Mouse (Mus musculus) bone marrow, adult 2 months (tissue): Measurements from ENCODE around the gene BC049762. TPM values are rescaled to one million over a fixed set of nuclear protein-coding genes. Genes with fewer than 3 reads are reported as not detected.

Experiments used
- H3K27ac ChIP-seq: fragments of 200-500 bp; 2 replicates; pipeline ENCODE4 v1.5.1; 2012; ENCODE audit warnings: low read depth, mild to moderate bottlenecking, control low read depth, inconsistent platforms, low read length; ENCODE audit not compliant: control insufficient read depth, poor library complexity, insufficient read depth
- H3K4me1 ChIP-seq: fragments of 200-500 bp; 2 replicates; pipeline ENCODE4 v1.6.1; 2011; ENCODE audit warnings: low read length; ENCODE audit not compliant: control insufficient read depth, insufficient read depth
- H3K4me3 ChIP-seq: fragments of 200-500 bp; replicated peaks from 2 replicates; pipeline ENCODE3; 2011; ENCODE audit warnings: mild to moderate bottlenecking, low read depth, low read length, control low read depth; ENCODE audit not compliant: control insufficient read depth
- CTCF ChIP-seq: fragments of 200-500 bp; IDR thresholded peaks from 2 replicates; pipeline ENCODE4 v1.5.1; 2011; ENCODE audit warnings: low read length, control low read depth; ENCODE audit not compliant: control insufficient read depth, insufficient read depth
- POLR2A ChIP-seq: fragments of 200-500 bp; IDR thresholded peaks from 2 replicates; pipeline ENCODE4 v1.6.1; 2011; ENCODE audit warnings: low read depth, mild to moderate bottlenecking, control low read depth, low read length, borderline replicate concordance; ENCODE audit not compliant: control insufficient read depth
- WGBS: fragments of 180-500 bp; shearing (Covaris S2); methylation state at CpG from one replicate; pipeline ENCODE4 v1.1.7; 2018; 5-methylcytosine and 5-hydroxymethylcytosine counted together
- polyA plus RNA-seq: library from polyadenylated mRNA; stranded (reverse); fragments of >200 nt; gene quantifications from 2 replicates; pipeline ENCODE4 v1.2.4, GENCODE M21; 2011; ENCODE audit warnings: low replicate concordance; ENCODE audit not compliant: missing spikeins, insufficient read depth, insufficient read length

BC049762 gene
- polyA plus RNA-seq, 1 experiment = 2.7 TPM

GRCm38 (mm10) chr11:51242897-51243296 lies 19.9 kb downstream of the BC049762 start:
- H3K4me3 ChIP-seq = no peak overlapping the region
- WGBS = 77% methylated on average over 2 of the region's 2 CpGs
- no peaks in the 10 kb centered on the region for H3K4me1 ChIP-seq
- TF ChIP-seq CTCF (no peak), POLR2A (no peak)
- H3K27ac ChIP-seq = no peak overlapping the region

GRCm38 (mm10) chr11:51234626-51235025 lies 28.2 kb downstream of the BC049762 start:
- no peaks in the 10 kb centered on the region for H3K4me1 ChIP-seq
- TF ChIP-seq POLR2A (no peak), CTCF (no peak)
- WGBS = 70% methylated on average over 9 of the region's 9 CpGs
- H3K27ac ChIP-seq = no peak overlapping the region
- no peak overlapping the region for H3K4me3 ChIP-seq

- Histone ChIP-seq H3K4me1 (no peaks in the 10 kb centered on the region), H3K27ac (no peak overlapping the region), H3K4me3 (no peak overlapping the region)
- TF ChIP-seq POLR2A = no peak
- no peak for TF ChIP-seq CTCF
- WGBS = 85% methylated on average over 4 of the region's 4 CpGs
Observed at GRCm38 (mm10) chr11:51227104-51227503, 35.7 kb downstream of the BC049762 start.

GRCm38 (mm10) chr11:51220308-51220707 lies 42.5 kb downstream of the BC049762 start, which contains the start of gene Gm12569:
TSS of gene Gm12569 (plus strand) at chr11:51220473.
- Histone ChIP-seq H3K4me3 (no peak within 1 kb of the TSS), H3K4me1 (no peaks in the 10 kb centered on the region), H3K27ac (no peak within 1 kb of the TSS)
- WGBS = 84% methylated on average over 11 of the region's 11 CpGs
- TF ChIP-seq CTCF (no peak), POLR2A (no peak)

- H3K27ac ChIP-seq = no peak overlapping the region
- TF ChIP-seq POLR2A (no peak), CTCF (no peak)
- H3K4me1 ChIP-seq = no peaks in the 10 kb centered on the region
- H3K4me3 ChIP-seq = no peak overlapping the region
- 80% methylated on average over 12 of the region's 12 CpGs for WGBS
Observed at GRCm38 (mm10) chr11:51219396-51219980, 43.4 kb downstream of the BC049762 start.

- Histone ChIP-seq H3K4me1 (no peaks in the 10 kb centered on the region), H3K27ac (no peak overlapping the region), H3K4me3 (no peak overlapping the region)
- no peak for TF ChIP-seq POLR2A
- no peak for TF ChIP-seq CTCF
- 80% methylated on average over 7 of the region's 7 CpGs for WGBS
Observed at GRCm38 (mm10) chr11:51214021-51214420, 48.8 kb downstream of the BC049762 start.

GRCm38 (mm10) chr11:51211426-51211825 lies 51.4 kb downstream of the BC049762 start:
- WGBS = 79% methylated on average over 5 of the region's 5 CpGs
- TF ChIP-seq CTCF = no peak
- TF ChIP-seq POLR2A = no peak
- Histone ChIP-seq H3K27ac (no peak overlapping the region), H3K4me1 (no peaks in the 10 kb centered on the region; the same call in 1 of the 2 replicates), H3K4me3 (no peak overlapping the region)

GRCm38 (mm10) chr11:51207758-51208157 lies 55.1 kb downstream of the BC049762 start:
- TF ChIP-seq POLR2A = no peak
- no peak for TF ChIP-seq CTCF
- no peaks in the 10 kb centered on the region; the same call in 1 of the 2 replicates for H3K4me1 ChIP-seq
- 78% methylated on average over 3 of the region's 3 CpGs for WGBS
- H3K27ac ChIP-seq = no peak overlapping the region
- no peak overlapping the region for H3K4me3 ChIP-seq

Other genes starting within 250 kb of the BC049762 start
- not detected in 2 replicates for gene Olfr54, start 248.8 kb downstream of the BC049762 start, polyA plus RNA-seq
- not detected in 2 replicates for gene Olfr1375, start 214.9 kb downstream of the BC049762 start, polyA plus RNA-seq
- gene Zfp354a, start 203.8 kb downstream of the BC049762 start, polyA plus RNA-seq = 0.45 and 0.80 TPM in 2 replicates
- gene Gm12569, start 42.6 kb downstream of the BC049762 start, polyA plus RNA-seq = not detected in 2 replicates
- 87.4 and 144 TPM in 2 replicates for gene Clk4, start 1.3 kb downstream of the BC049762 start, polyA plus RNA-seq
- gene Col23a1, start 26.9 kb upstream of the BC049762 start, polyA plus RNA-seq = 0.72 TPM in 1 of 2 replicates, not detected in the other